Mouse (Mus musculus) stomach, adult 2 months (tissue): ENCODE results near the gene Zc3h14. TPM values are rescaled to one million over a fixed set of nuclear protein-coding genes. Genes with fewer than 3 reads are reported as not detected.

Source experiments
- polyA plus RNA-seq: library from polyadenylated mRNA; depleted of rRNA; stranded (reverse); fragments of >200 nt; gene quantifications from 2 replicates; pipeline ENCODE4 v1.2.3, GENCODE M21; 2012; rRNA removed

Zc3h14 gene
- 6.8 and 8.8 TPM in 2 replicates for polyA plus RNA-seq

DNA sequence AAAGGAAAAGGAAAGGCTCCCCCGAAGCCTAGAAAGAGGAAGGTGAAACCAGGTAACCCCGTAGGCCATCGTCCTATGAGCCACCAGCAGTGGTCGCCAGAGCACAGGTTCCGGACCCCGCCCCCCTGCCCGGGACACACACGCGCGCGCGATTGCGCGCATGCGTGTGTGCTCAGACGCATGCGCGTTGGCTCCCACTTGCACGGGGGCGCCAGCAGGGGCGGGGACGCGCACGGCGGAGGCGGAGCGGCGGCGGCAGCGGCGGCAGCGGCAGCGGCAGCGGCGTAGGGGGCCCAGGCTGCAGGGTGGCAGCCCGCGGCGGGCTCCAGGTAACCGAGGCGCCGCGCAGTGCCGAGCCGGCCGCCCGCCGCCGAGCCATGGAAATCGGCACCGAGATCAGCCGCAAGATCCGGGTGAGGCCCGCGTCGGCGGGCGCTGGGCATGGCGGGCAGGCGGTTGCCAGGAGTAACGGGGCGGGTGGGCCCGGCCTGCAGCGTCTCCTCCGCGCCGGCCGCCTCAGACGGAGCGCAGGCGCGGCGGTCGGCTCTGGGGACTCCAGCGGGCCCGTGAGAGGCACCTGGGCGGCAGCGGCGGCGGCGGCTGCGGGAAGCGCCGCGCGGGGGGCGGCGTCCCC is at the start of gene Zc3h14:
Gene Zc3h14, plus strand, starts transcription at position 219 of the 634 bp plus-strand sequence.

DNA sequence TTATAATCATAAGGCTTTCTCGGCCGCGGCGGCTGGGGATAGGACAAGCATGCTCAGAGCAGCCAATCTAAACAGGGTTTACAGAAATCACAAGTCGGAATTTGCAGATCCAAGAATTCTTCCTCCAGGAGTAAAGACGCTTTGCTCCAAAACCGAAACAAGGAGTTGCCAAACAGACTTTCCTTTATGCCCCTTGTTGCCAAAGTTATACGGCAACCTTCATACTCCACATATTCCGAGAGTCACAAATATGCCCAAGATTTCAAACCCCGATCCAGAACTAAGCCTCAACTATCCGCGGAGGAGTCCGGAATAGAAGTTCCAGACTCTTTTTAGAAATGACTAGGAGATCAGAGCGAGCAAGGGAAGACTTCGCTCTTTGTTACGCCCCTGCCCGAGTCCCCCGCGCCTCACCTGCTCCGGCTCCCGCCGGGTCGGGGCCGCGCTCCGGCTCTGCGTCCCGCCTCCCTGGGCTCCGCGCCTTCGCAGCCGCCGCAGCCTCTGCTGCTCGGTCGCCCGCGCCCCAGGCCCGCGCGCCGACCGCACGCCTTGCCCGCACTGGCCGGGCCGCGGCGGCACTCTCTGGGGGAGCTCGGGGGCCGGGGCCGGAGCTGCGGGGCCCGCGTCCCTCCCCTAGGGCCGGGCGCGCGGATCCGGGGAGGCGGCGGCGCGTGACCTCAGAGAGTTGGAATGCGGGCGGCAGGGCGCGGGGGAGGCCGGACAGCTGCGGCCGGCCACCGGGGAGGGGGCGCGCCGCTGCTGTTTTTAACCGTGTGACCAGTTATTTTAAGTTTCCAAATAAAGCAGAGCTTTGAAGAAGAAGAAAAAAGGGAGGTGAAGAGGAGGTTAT is 9.6 kb upstream of the Zc3h14 start, which contains the start of gene Ptpn21:
Gene Ptpn21, minus strand, starts transcription at position 455 of the 850 bp plus-strand sequence.

Other genes with a start within 250 kb of the Zc3h14 start
- gene Kcnk10, start 168.7 kb upstream of the Zc3h14 start, polyA plus RNA-seq: 2.3 and 2.7 TPM in 2 replicates
- gene Spata7, start 118.8 kb upstream of the Zc3h14 start, polyA plus RNA-seq: 0.57 and 0.70 TPM in 2 replicates
- gene Ptpn21, start 9.6 kb upstream of the Zc3h14 start, polyA plus RNA-seq: 10.9 and 11.9 TPM in 2 replicates
- 0.66 and 0.71 TPM in 2 replicates for gene Eml5, start 154.5 kb downstream of the Zc3h14 start, polyA plus RNA-seq
- gene Ttc8, start 173.6 kb downstream of the Zc3h14 start, polyA plus RNA-seq: 3.8 and 5.7 TPM in 2 replicates